Mouse (Mus musculus) megakaryocyte, embryonic 14.5 days (primary cell): ENCODE measurements at regions not wholly inside any gene's neighbourhood (a gene's known extent, or its start where the extent isn't known, plus 50 kb on each side); places are given as distances from the start of the nearest gene placed in this dataset.

Source experiments
- H3K27me3 ChIP-seq: replicated peaks from 2 replicates; pipeline ENCODE3; 2012; ENCODE audit warnings: inconsistent platforms
- H3K36me3 ChIP-seq: replicated peaks from 2 replicates; pipeline ENCODE3; 2012; ENCODE audit warnings: low read length, inconsistent platforms, mixed read lengths
- H3K4me1 ChIP-seq: 2 replicates; pipeline ENCODE4 v1.6.1; 2012; ENCODE audit warnings: inconsistent platforms
- H3K4me3 ChIP-seq: replicated peaks from 2 replicates; pipeline ENCODE3; 2012; ENCODE audit warnings: moderate library complexity, mild to moderate bottlenecking, inconsistent platforms
- H3K9me3 ChIP-seq: 2 replicates; pipeline ENCODE4 v1.6.1; 2012; ENCODE audit warnings: inconsistent platforms
- FLI1 ChIP-seq: IDR thresholded peaks from 2 replicates; pipeline ENCODE4 v1.6.1; 2012; ENCODE audit warnings: low read length, inconsistent platforms, mixed read lengths
- GATA1 ChIP-seq: IDR thresholded peaks from 3 replicates; pipeline ENCODE4 v1.6.1; 2012; ENCODE audit warnings: mixed read lengths, low read length, inconsistent platforms, borderline replicate concordance

GRCm38 (mm10) chr9:113021866-113022645, 686.0 kb downstream of the Pdcd6ip start:
- TF ChIP-seq GATA1: no peak
- no peak for TF ChIP-seq FLI1
- H3K27me3 ChIP-seq: no peaks in the 10 kb centered on the region
- no peaks in the 10 kb centered on the region for H3K36me3 ChIP-seq
- peaks cover 20% of the 10 kb centered on the region for H3K9me3 ChIP-seq
- H3K4me1 ChIP-seq: no peaks in the 10 kb centered on the region
- no peak overlapping the region for H3K4me3 ChIP-seq

DNA sequence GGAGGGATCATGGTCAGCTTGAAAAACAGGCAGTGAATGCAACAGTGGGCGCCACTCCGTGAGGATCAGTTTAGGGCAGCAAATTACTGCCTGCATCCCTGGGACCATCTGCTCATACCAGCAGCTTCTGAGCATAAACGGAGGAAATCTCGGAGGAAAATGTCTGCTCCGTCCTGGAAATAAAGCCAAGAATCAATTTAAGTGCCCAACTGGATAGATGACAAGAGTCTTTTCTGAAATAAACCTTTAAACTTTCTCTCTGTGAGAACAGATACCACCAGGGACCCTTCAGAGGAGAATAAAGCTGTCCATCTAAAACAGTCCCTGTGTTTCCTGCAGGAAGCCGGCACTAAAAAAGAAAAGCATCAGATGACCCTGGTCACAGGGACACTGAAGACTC, 688.5 kb downstream of the Pdcd6ip start:
- Histone ChIP-seq H3K4me1 (no peaks in the 10 kb centered on the region), H3K36me3 (no peaks in the 10 kb centered on the region), H3K4me3 (no peak overlapping the region), H3K27me3 (no peaks in the 10 kb centered on the region), H3K9me3 (peaks cover 29% of the 10 kb centered on the region)
- TF ChIP-seq FLI1: no peak
- no peak for TF ChIP-seq GATA1

DNA sequence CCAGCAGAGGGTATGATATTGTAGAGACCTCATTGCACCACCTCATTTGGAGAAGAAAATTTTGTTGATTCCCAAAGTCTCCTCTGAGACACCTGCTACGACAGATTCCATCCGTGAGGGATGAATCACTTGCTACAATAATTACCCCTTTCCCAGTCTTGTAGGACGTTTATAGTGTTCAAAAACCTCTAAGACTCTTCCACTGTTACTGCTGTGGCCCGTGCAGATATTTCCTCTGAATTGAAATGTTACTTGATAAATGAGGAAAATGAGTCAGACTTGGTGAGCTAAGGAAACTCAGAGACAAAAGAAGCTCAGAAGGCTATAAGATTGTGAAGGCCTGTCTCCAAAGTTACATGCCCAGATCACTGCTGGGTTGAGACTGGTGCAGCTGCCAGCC, 700.0 kb downstream of the Pdcd6ip start:
- Histone ChIP-seq H3K4me1 (no peaks in the 10 kb centered on the region), H3K4me3 (no peak overlapping the region), H3K27me3 (no peaks in the 10 kb centered on the region), H3K9me3 (peaks cover 28% of the 10 kb centered on the region), H3K36me3 (no peaks in the 10 kb centered on the region)
- no peak for TF ChIP-seq GATA1
- no peak for TF ChIP-seq FLI1

DNA sequence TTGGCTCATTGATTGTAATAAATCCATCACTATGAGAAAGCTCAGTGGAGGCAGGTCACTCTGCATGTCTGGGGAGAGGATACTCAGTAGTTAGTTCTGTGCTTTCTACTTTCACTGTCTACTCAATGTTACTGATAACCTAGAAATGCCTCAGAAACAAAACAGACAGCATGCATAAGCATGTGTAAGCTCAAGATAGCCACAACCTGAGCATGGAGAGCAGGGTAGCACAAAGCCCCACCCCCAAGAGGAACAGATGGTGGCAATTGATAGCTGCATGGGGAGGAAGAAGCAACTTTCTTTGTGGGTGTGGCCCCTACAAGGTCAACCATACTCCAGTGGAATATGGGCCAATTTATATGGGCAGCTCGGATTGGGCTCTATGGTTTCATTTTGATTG, 711.9 kb downstream of the Pdcd6ip start:
- Histone ChIP-seq H3K4me1 (no peaks in the 10 kb centered on the region), H3K4me3 (no peak overlapping the region), H3K9me3 (peaks cover 4% of the 10 kb centered on the region; the same call in 1 of the 2 replicates), H3K27me3 (no peaks in the 10 kb centered on the region), H3K36me3 (no peaks in the 10 kb centered on the region)
- TF ChIP-seq FLI1: no peak
- no peak for TF ChIP-seq GATA1

GRCm38 (mm10) chr9:112994774-112995173, 713.3 kb downstream of the Pdcd6ip start:
- H3K27me3 ChIP-seq: no peaks in the 10 kb centered on the region
- H3K4me1 ChIP-seq: no peaks in the 10 kb centered on the region
- no peak for TF ChIP-seq FLI1
- no peak for TF ChIP-seq GATA1
- no peaks in the 10 kb centered on the region for H3K36me3 ChIP-seq
- peaks cover 4% of the 10 kb centered on the region; the same call in 1 of the 2 replicates for H3K9me3 ChIP-seq
- no peak overlapping the region for H3K4me3 ChIP-seq

GRCm38 (mm10) chr9:112993627-112994026, 714.4 kb downstream of the Pdcd6ip start:
- H3K4me3 ChIP-seq: no peak overlapping the region
- peaks cover 4% of the 10 kb centered on the region; the same call in 1 of the 2 replicates for H3K9me3 ChIP-seq
- no peaks in the 10 kb centered on the region for H3K36me3 ChIP-seq
- H3K4me1 ChIP-seq: no peaks in the 10 kb centered on the region
- no peaks in the 10 kb centered on the region for H3K27me3 ChIP-seq
- no peak for TF ChIP-seq FLI1
- no peak for TF ChIP-seq GATA1

- H3K27me3 ChIP-seq: no peaks in the 10 kb centered on the region
- no peak for TF ChIP-seq FLI1
- no peak for TF ChIP-seq GATA1
- H3K9me3 ChIP-seq: peaks cover 4% of the 10 kb centered on the region; the same call in 1 of the 2 replicates
- H3K4me3 ChIP-seq: no peak overlapping the region
- no peaks in the 10 kb centered on the region for H3K4me1 ChIP-seq
- no peaks in the 10 kb centered on the region for H3K36me3 ChIP-seq
Observed at GRCm38 (mm10) chr9:112992937-112993336, 715.1 kb downstream of the Pdcd6ip start.

- H3K4me3 ChIP-seq: no peak overlapping the region
- TF ChIP-seq FLI1: no peak
- TF ChIP-seq GATA1: no peak
- no peaks in the 10 kb centered on the region for H3K4me1 ChIP-seq
- no peaks in the 10 kb centered on the region for H3K27me3 ChIP-seq
- H3K36me3 ChIP-seq: no peaks in the 10 kb centered on the region
- peaks cover 14% of the 10 kb centered on the region for H3K9me3 ChIP-seq
Observed at GRCm38 (mm10) chr9:112983353-112983752, 724.7 kb downstream of the Pdcd6ip start.

GRCm38 (mm10) chr9:112951567-112951966, 715.8 kb upstream of the Arpp21 start:
- TF ChIP-seq GATA1 (no peak), FLI1 (no peak)

DNA sequence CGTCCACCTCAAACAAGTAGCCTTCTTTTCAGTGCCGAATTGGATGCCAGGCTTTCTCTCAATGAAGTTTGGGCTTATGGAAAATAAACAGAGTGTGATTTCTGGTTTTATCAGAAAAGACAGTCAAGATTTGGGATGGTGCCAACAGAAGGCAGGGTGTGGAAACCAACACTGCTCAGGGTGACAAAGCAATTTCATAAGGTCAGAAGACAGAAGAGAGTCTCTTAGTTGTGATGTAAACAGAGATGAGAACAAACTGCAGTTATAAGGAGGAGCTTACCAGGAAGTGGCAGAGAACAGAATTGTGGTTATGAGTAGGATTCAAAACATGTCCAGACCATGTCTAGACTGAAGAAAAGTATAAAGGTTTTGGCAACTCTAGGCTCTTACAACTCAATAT, 714.3 kb upstream of the Arpp21 start:
- Histone ChIP-seq H3K4me3 (no peak overlapping the region), H3K36me3 (no peaks in the 10 kb centered on the region)
- no peak for TF ChIP-seq FLI1
- TF ChIP-seq GATA1: no peak

More at GRCm38 (mm10) chr9:112951567-112951966, 715.8 kb upstream of the Arpp21 start:
- Histone ChIP-seq H3K27me3 (no peaks in the 10 kb centered on the region), H3K9me3 (peaks cover 19% of the 10 kb centered on the region), H3K4me3 (no peak overlapping the region), H3K4me1 (no peaks in the 10 kb centered on the region), H3K36me3 (no peaks in the 10 kb centered on the region)

More for the DNA sequence above, 714.3 kb upstream of the Arpp21 start:
- Histone ChIP-seq H3K4me1 (no peaks in the 10 kb centered on the region), H3K27me3 (no peaks in the 10 kb centered on the region), H3K9me3 (peaks cover 17% of the 10 kb centered on the region; the same call in 1 of the 2 replicates)
